Mouse (Mus musculus): ENCODE results near the gene Stag2. TPM values are rescaled to one million over a fixed set of nuclear protein-coding genes. Genes with fewer than 3 reads are reported as not detected.

Stag2 gene
- total and polyA plus RNA-seq, 2 experiments from 2014 or later = 14.5 to 55.3 TPM

DNA sequence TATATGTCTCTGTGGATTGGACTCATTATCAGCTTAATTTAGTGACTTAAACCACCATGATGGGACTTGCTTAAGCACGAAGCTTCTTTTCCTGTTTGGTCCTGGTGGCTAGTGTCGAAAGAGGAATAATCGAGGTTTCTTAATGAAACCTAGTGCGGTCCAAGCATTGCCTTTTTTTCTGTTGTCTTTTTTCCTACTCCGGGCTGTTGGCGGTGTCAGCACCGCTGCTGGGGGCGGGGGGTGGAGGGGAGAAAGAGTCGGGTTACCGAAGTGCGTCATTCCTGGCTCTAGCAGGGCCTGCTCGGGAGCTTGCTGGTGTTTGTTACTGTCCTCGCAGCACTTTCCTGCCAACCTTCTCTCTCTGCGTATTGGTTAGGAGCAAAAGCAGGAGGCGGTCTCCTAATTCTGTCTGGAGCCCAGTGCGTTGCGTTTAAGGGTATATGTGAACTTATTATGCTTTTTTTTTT is 2.8 kb downstream of the Stag2 start:
- Histone ChIP-seq H3K9me3 (ENCODE audit: low read length) (no peaks in the 10 kb centered on the region), H3K36me3 (ENCODE audit: insufficient read depth, low read length) (no peaks in the 10 kb centered on the region), H3K9ac (replicated peaks; ENCODE audit: low read length) (peak overlapping the region; percentile 54), H3K4me1 (ENCODE audit: insufficient read depth, low read length) (no peaks in the 10 kb centered on the region), H3K27ac (peak overlapping the region; percentile 79), H3K27me3 (ENCODE audit: insufficient read depth, low read length) (no peaks in the 10 kb centered on the region), H3K4me2 (ENCODE audit: low read depth, low read length) (peak overlapping the region; percentile 57), H3K4me3 (ENCODE audit: low read length) (peak overlapping the region; percentile 46)
- peak; percentile 65 for ATAC-seq
- WGBS = 24% methylated on average over 17 of the region's 17 CpGs
- DNase-seq (ENCODE audit: low spot score) = peak; percentile 87
- TF ChIP-seq CTCF (IDR thresholded peaks at IDR 0.05; ENCODE audit: low read depth) = no peak

DNA sequence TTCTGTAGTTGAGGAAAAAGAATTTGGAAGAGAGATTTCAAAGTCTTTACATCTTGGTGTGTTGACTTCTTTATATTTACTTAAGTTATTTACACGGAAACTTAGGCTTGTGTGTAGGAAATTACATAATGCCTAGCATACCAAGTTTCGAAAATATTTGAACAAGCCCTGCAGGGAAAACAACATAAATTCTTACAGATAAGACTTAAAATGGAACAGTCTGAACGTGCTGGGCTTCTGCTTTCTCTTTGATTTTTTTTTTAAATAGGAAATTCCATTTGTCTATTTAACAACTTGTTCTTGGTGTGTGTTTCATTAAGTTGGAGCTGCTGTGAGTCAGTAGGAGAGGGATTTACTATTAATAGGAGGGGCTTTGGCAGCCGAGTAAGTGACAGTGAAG is 3.9 kb downstream of the Stag2 start:
- Histone ChIP-seq H3K4me1 (ENCODE audit: insufficient read depth, low read length) (no peaks in the 10 kb centered on the region), H3K36me3 (ENCODE audit: insufficient read depth, low read length) (no peaks in the 10 kb centered on the region), H3K27me3 (ENCODE audit: insufficient read depth, low read length) (no peaks in the 10 kb centered on the region), H3K4me2 (ENCODE audit: low read depth, low read length) (peak overlapping the region; percentile 57), H3K9ac (replicated peaks; ENCODE audit: low read length) (no peak overlapping the region), H3K27ac (no peak overlapping the region), H3K9me3 (ENCODE audit: low read length) (no peaks in the 10 kb centered on the region), H3K4me3 (ENCODE audit: low read length) (peak overlapping the region; percentile 46)
- DNase-seq (ENCODE audit: low spot score) = no peak
- no peak for TF ChIP-seq CTCF (IDR thresholded peaks at IDR 0.05; ENCODE audit: low read depth)
- ATAC-seq = no peak
- WGBS = 34% methylated on average over 4 of the region's 4 CpGs

DNA sequence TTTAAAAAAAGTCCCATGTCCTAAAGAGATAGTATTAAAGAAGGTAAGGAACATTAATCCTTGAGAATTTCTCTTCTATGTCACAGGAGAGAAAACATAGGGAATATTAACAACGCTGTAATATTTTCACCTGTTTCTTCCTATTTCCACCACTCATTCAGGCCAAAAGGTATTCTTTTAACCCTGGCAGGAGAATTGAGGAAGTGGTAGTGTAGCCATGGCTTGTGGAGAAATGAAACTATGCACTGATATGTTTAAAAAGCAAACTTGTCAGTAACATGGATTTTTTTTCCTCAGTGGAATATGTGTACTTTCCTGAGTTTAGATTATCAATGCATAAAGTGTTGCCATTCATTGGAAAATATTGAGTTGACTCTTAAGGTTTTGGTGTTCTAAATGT is 16.3 kb downstream of the Stag2 start:
- Histone ChIP-seq H3K36me3 (ENCODE audit: insufficient read depth, low read length) (no peaks in the 10 kb centered on the region), H3K4me3 (ENCODE audit: low read length) (no peak overlapping the region), H3K9ac (replicated peaks; ENCODE audit: low read length) (no peak overlapping the region), H3K27me3 (ENCODE audit: insufficient read depth, low read length) (no peaks in the 10 kb centered on the region), H3K27ac (no peak overlapping the region), H3K9me3 (ENCODE audit: low read length) (no peaks in the 10 kb centered on the region), H3K4me1 (ENCODE audit: insufficient read depth, low read length) (no peaks in the 10 kb centered on the region), H3K4me2 (ENCODE audit: low read depth, low read length) (no peak overlapping the region)
- no peak for ATAC-seq
- no peak for DNase-seq (ENCODE audit: low spot score)
- no peak for TF ChIP-seq CTCF (IDR thresholded peaks at IDR 0.05; ENCODE audit: low read depth)
- WGBS = 89% methylated on average over 1 of the region's 1 CpGs

GRCm38 (mm10) chrX:42170811-42171210 is 21.7 kb downstream of the Stag2 start:
- H3K27ac ChIP-seq = no peak overlapping the region
- 91% methylated on average over 5 of the region's 5 CpGs for WGBS
- no peaks in the 10 kb centered on the region for H3K27me3 ChIP-seq (ENCODE audit: insufficient read depth, low read length)
- ATAC-seq = no peak
- DNase-seq (ENCODE audit: low spot score) = no peak
- no peak overlapping the region for H3K4me2 ChIP-seq (ENCODE audit: low read depth, low read length)
- no peaks in the 10 kb centered on the region for H3K36me3 ChIP-seq (ENCODE audit: insufficient read depth, low read length)
- no peak overlapping the region for H3K9ac ChIP-seq (replicated peaks; ENCODE audit: low read length)
- H3K4me1 ChIP-seq (ENCODE audit: insufficient read depth, low read length) = no peaks in the 10 kb centered on the region
- no peaks in the 10 kb centered on the region for H3K9me3 ChIP-seq (ENCODE audit: low read length)
- TF ChIP-seq CTCF (IDR thresholded peaks at IDR 0.05; ENCODE audit: low read depth) = no peak
- no peak overlapping the region for H3K4me3 ChIP-seq (ENCODE audit: low read length)

DNA sequence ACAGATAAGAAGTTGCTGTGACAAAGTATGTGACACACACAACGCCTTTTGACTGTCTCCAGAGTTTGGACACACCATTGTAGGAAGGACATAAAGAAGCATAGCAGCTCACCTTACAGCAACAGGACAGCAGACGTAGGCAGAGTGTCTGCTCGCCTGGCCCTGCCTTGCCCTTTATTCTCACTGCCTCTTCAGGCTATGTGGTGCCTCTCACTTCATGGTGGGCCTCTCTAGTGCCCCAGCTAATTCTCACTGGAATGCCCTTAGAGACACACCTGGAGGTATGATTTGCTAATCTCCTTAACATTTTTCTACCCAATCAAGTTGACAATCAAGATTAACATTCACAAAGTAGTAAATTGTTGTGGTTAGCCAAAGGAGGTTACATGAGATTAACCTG is 38.5 kb downstream of the Stag2 start:
- no peak for DNase-seq (ENCODE audit: low spot score)
- Histone ChIP-seq H3K4me1 (ENCODE audit: insufficient read depth, low read length) (no peaks in the 10 kb centered on the region), H3K4me2 (ENCODE audit: low read depth, low read length) (no peak overlapping the region), H3K36me3 (ENCODE audit: insufficient read depth, low read length) (no peaks in the 10 kb centered on the region), H3K9me3 (ENCODE audit: low read length) (no peaks in the 10 kb centered on the region), H3K27ac (no peak overlapping the region), H3K9ac (replicated peaks; ENCODE audit: low read length) (no peak overlapping the region), H3K4me3 (ENCODE audit: low read length) (no peak overlapping the region), H3K27me3 (ENCODE audit: insufficient read depth, low read length) (no peaks in the 10 kb centered on the region)
- 77% methylated on average over 3 of the region's 3 CpGs for WGBS
- no peak for ATAC-seq
- no peak for TF ChIP-seq CTCF (IDR thresholded peaks at IDR 0.05; ENCODE audit: low read depth)

- DNase-seq (ENCODE audit: low spot score) = no peak
- Histone ChIP-seq H3K4me1 (ENCODE audit: insufficient read depth, low read length) (no peaks in the 10 kb centered on the region), H3K4me2 (ENCODE audit: low read depth, low read length) (no peak overlapping the region), H3K27ac (no peak overlapping the region), H3K27me3 (ENCODE audit: insufficient read depth, low read length) (no peaks in the 10 kb centered on the region), H3K9me3 (ENCODE audit: low read length) (no peaks in the 10 kb centered on the region), H3K9ac (replicated peaks; ENCODE audit: low read length) (no peak overlapping the region), H3K36me3 (ENCODE audit: insufficient read depth, low read length) (no peaks in the 10 kb centered on the region), H3K4me3 (ENCODE audit: low read length) (no peak overlapping the region)
- 70% methylated on average over 2 of the region's 2 CpGs for WGBS
- no peak for ATAC-seq
- TF ChIP-seq CTCF (IDR thresholded peaks at IDR 0.05; ENCODE audit: low read depth) = no peak
Observed at GRCm38 (mm10) chrX:42188825-42189426, 39.8 kb downstream of the Stag2 start.

DNA sequence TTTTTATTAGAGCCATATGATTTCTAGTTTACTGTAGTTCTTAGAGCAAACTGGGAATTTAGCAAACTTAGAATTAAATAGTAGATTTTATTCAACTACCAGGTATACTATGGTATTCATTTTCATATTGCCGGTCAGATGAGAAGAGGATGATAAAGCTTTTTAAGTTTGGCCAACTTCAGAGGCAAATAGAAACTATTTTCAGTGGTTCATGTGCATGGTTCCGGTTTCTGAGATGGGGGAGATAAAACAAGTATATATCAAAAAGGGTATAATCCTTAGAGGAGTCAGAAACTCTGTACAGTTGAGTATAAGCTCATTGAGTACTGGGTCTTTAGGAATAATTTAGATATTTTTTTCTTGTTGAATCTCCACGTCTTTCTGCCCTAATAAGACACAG is 45.5 kb downstream of the Stag2 start:
- ATAC-seq (no peak), DNase-seq (ENCODE audit: low spot score) (no peak)
- no peaks in the 10 kb centered on the region for H3K9me3 ChIP-seq (ENCODE audit: low read length)
- WGBS = 85% methylated on average over 3 of the region's 3 CpGs
- H3K27ac ChIP-seq = no peak overlapping the region
- no peaks in the 10 kb centered on the region for H3K27me3 ChIP-seq (ENCODE audit: insufficient read depth, low read length)
- no peak for TF ChIP-seq CTCF (IDR thresholded peaks at IDR 0.05; ENCODE audit: low read depth)
- H3K9ac ChIP-seq (replicated peaks; ENCODE audit: low read length) = no peak overlapping the region
- no peaks in the 10 kb centered on the region for H3K4me1 ChIP-seq (ENCODE audit: insufficient read depth, low read length)
- H3K4me3 ChIP-seq (ENCODE audit: low read length) = no peak overlapping the region
- no peaks in the 10 kb centered on the region for H3K36me3 ChIP-seq (ENCODE audit: insufficient read depth, low read length)
- H3K4me2 ChIP-seq (ENCODE audit: low read depth, low read length) = no peak overlapping the region

Data from hindbrain, postnatal 0 days (tissue).